Mouse (Mus musculus): ENCODE results near the gene Apbb2.

DNA sequence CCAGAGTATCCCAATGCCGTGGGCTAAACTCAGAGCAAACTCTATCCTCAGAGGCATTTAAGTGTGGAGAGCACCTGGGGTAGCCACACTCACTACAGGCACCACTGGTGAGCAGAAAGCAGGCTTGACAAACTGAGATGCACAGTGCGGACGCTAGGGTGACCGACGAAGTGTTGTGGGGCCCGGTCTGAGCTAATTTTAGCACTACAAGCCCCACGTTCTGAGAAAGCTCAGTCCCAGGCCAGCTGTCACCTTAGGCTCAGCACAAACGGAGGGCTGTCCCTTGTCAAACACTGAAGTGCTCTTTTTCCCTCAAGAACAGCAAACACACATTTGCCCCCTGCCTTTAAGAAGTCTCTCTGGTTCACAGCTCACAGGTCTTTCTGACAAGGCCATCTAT lies 201.3 kb downstream of the Apbb2 start:
- TF ChIP-seq CTCF (conservative IDR thresholded peaks at IDR 0.05; ENCODE audit: insufficient read depth, insufficient read length, low read depth, low read length) (no peak), POLR2A (IDR thresholded peaks at IDR 0.05; ENCODE audit: low read depth, low read length) (no peak)

Data from kidney, adult 2 months (tissue).